Mouse (Mus musculus) thymus, adult 2 months (tissue): Measurements from ENCODE around the gene Guca2a. TPM values are rescaled to one million over a fixed set of nuclear protein-coding genes. Genes with fewer than 3 reads are reported as not detected.

Source experiments
- DNase-seq: peaks from one replicate; pipeline ENCODE4 v3.0.0; 2021
- H3K27ac ChIP-seq: fragments of 200-500 bp; 2 replicates; pipeline ENCODE4 v1.5.1; 2012; ENCODE audit warnings: low read length, control low read depth; ENCODE audit not compliant: control insufficient read depth, insufficient read depth
- H3K27me3 ChIP-seq: fragments of 200-500 bp; 2 replicates; pipeline ENCODE4 v1.6.1; 2012; ENCODE audit warnings: mild to moderate bottlenecking, low read length, moderate library complexity, mixed read lengths; ENCODE audit not compliant: control insufficient read depth, insufficient read depth
- H3K36me3 ChIP-seq: fragments of 200-500 bp; 2 replicates; pipeline ENCODE4 v1.6.1; 2012; ENCODE audit warnings: mild to moderate bottlenecking, low read length, moderate library complexity; ENCODE audit not compliant: control insufficient read depth, insufficient read depth
- H3K4me1 ChIP-seq: fragments of 200-500 bp; replicated peaks from 2 replicates; pipeline ENCODE4 v1.6.1; 2012; ENCODE audit warnings: low read length; ENCODE audit not compliant: control insufficient read depth, insufficient read depth
- H3K4me3 ChIP-seq: fragments of 200-500 bp; 2 replicates; pipeline ENCODE4 v1.5.1; 2012; ENCODE audit warnings: mild to moderate bottlenecking, low read length, control low read depth, moderate library complexity; ENCODE audit not compliant: control insufficient read depth, insufficient read depth
- CTCF ChIP-seq: fragments of 200-500 bp; IDR thresholded peaks from 2 replicates; pipeline ENCODE4 v1.5.1; 2012; ENCODE audit warnings: mild to moderate bottlenecking, control low read depth, low read length, moderate library complexity, borderline replicate concordance; ENCODE audit not compliant: control insufficient read depth, poor library complexity, insufficient read depth; ENCODE audit errors: extremely low read depth
- POLR2A ChIP-seq: fragments of 200-500 bp; IDR thresholded peaks from 2 replicates; pipeline ENCODE4 v1.6.1; 2012; ENCODE audit warnings: mild to moderate bottlenecking, low read length, control low read depth, moderate library complexity; ENCODE audit not compliant: control insufficient read depth, poor library complexity, insufficient read depth; ENCODE audit errors: extremely low read depth
- WGBS: fragments of 180-500 bp; shearing (Covaris S2); methylation state at CpG from one replicate; pipeline ENCODE4 v1.1.7; 2018; 5-methylcytosine and 5-hydroxymethylcytosine counted together
- polyA plus RNA-seq: library from polyadenylated mRNA; depleted of rRNA; stranded (reverse); fragments of >200 nt; gene quantifications from 2 replicates; pipeline ENCODE4 v1.2.3, GENCODE M21; 2012

The Guca2a gene
- polyA plus RNA-seq, 1 experiment, result 0.75 TPM

DNA sequence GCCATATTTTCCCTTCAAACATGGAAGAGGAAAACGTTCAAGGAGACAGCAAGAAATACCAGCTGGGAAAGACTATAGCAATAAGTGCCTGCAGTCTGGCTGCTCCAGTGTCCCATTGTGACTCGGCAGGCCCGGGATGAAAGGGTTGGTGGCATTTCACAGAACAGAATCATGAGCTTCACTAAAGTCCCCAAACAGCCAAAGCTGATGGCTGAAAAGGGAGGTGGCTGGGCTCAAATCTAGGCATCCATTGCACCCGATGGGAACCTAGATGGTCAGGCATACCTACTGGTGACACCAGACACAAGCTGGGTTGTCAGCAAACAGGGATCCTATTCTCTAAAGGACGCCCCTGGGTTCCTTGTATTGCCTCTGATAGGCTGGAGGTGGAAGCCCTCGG lies 442 bp downstream of the Guca2a start:
- Histone ChIP-seq H3K27ac (no peak overlapping the region), H3K4me1 (no peaks in the 10 kb centered on the region), H3K36me3 (no peaks in the 10 kb centered on the region), H3K4me3 (no peak overlapping the region), H3K27me3 (no peaks in the 10 kb centered on the region)
- WGBS, result 92% methylated on average over 6 of the region's 6 CpGs
- TF ChIP-seq CTCF (no peak), POLR2A (no peak)
- no peak for DNase-seq

DNA sequence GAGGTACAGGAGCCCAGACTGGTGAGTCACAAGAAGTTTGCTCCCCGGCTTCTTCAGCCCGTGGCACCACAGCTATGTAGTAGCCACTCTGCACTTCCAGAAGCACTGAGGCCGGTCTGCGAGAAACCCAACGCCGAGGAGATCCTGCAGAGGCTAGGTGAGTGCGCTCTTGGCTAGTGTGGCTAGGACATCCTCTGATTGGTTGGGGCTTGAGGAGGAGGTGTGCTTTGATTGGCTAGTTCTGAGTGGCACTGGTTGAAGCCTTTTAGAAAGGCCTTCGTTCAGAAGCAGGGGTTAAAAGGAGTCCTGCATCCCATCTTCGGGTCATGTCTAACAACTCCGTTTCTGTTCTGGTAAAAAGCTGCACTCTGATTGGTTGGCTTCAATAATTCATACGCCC lies 1.2 kb downstream of the Guca2a start:
- Histone ChIP-seq H3K27ac (no peak overlapping the region), H3K4me1 (no peaks in the 10 kb centered on the region), H3K36me3 (no peaks in the 10 kb centered on the region), H3K4me3 (no peak overlapping the region), H3K27me3 (no peaks in the 10 kb centered on the region)
- no peak for TF ChIP-seq POLR2A
- no peak for TF ChIP-seq CTCF
- DNase-seq, result no peak
- 87% methylated on average over 11 of the region's 11 CpGs for WGBS

DNA sequence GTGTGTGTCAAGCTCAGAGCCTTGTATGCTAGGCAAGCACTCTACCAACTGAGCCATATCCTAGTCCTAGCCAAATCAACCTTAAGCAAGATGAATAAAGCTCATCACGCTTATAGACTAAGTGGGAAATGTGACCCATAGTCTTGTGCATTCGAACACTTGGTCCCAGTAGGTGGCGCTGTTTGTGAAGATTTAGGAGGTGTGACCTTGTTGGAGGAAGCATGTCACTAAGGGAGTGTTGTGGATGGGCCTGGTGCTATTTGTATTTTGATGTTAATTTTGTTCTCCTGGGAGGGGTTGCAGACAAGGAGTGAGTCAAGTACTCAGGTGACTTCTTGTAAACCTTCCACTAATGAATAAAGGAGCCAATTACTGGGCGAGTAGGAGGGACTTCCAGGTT lies 5.2 kb downstream of the Guca2a start:
- Histone ChIP-seq H3K27me3 (no peaks in the 10 kb centered on the region), H3K27ac (no peak overlapping the region), H3K36me3 (no peaks in the 10 kb centered on the region), H3K4me1 (no peaks in the 10 kb centered on the region), H3K4me3 (no peak overlapping the region)
- TF ChIP-seq POLR2A (no peak), CTCF (no peak)
- DNase-seq, result no peak
- WGBS, result 91% methylated on average over 4 of the region's 4 CpGs

DNA sequence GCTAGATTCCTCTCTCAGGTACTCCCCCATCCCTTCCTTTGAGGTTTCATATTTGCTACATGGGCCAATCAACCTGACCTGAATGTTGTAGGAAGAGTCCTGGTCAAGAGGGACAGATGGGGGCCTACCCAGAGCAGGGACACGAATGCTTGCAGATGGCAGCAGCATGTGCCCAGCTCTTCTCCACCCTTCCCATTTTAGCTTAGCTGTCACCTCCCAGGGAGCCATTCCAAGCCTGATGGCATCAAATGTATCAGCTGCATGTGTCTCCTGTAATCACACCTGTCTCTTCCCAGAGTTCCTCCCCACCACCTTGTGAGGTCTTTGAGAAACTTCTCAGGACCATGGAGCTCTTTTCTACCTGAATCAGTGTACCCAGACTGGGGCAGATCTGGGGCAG lies 19.5 kb downstream of the Guca2a start:
- no peak overlapping the region for H3K27ac ChIP-seq
- no peak overlapping the region for H3K4me3 ChIP-seq
- H3K27me3 ChIP-seq, result no peaks in the 10 kb centered on the region
- no peaks in the 10 kb centered on the region for H3K36me3 ChIP-seq
- DNase-seq, result no peak
- WGBS, result 95% methylated on average over 1 of the region's 1 CpGs
- H3K4me1 ChIP-seq, result no peaks in the 10 kb centered on the region
- TF ChIP-seq POLR2A, result no peak
- no peak for TF ChIP-seq CTCF

DNA sequence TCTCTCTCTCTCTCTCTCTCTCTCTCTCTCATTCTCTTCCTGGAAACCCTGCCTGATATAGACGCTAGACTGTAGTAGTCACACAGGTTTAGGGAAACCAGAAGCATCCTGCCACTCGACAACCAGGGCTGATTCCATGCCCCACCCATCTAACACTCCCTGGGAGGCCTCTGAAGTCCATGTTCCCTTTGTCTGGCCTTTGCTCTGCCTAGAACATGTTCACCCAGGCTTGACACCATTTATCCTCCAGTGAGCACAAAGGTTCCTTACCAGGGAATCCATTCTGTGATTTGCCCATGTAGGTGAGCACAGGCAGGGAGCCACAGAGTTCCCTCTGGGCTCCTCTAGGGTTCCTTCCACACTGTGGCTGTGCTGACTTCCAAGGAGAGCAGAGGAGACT lies 20.7 kb downstream of the Guca2a start:
- Histone ChIP-seq H3K4me1 (0 out of 2 replicates have a peak, but pooled peaks cover 2% of the 10 kb centered on the region), H3K27me3 (no peaks in the 10 kb centered on the region), H3K36me3 (no peaks in the 10 kb centered on the region), H3K4me3 (no peak overlapping the region), H3K27ac (no peak overlapping the region)
- TF ChIP-seq CTCF (no peak), POLR2A (no peak)
- 61% methylated on average over 2 of the region's 2 CpGs for WGBS
- no peak for DNase-seq

DNA sequence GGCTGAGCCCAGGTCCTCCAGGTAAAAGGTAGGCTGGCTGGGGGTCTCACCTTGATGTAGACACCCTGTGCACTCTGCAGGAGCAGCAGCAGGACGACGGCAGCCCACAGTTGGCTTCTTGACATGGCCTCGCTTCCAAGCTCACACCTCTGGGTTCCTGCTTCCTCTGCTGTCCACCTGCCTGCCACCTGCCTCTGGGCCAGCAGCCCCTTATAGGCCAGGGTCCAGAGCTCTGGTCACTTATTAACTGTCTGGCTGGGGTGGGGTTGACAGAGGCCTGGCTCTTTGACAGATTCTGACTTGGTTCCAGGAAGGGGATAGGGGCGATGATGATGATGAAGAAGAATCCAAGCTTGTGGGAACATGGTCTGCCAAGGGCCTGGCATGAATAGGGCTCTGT lies 21.2 kb downstream of the Guca2a start, which contains the start of gene Guca2b:
Guca2b (minus strand) TSS at position 224 of the 400 bp plus-strand sequence.
- no peak within 1 kb of the TSS for H3K27ac ChIP-seq
- no peaks in the 10 kb centered on the region for H3K27me3 ChIP-seq
- DNase-seq, result no peak
- TF ChIP-seq CTCF (no peak), POLR2A (no peak)
- H3K4me3 ChIP-seq, result no peak within 1 kb of the TSS
- no peaks in the 10 kb centered on the region for H3K36me3 ChIP-seq
- 0 out of 2 replicates have a peak, but pooled peaks cover 5% of the 10 kb centered on the region for H3K4me1 ChIP-seq
- WGBS, result 94% methylated on average over 4 of the region's 4 CpGs

DNA sequence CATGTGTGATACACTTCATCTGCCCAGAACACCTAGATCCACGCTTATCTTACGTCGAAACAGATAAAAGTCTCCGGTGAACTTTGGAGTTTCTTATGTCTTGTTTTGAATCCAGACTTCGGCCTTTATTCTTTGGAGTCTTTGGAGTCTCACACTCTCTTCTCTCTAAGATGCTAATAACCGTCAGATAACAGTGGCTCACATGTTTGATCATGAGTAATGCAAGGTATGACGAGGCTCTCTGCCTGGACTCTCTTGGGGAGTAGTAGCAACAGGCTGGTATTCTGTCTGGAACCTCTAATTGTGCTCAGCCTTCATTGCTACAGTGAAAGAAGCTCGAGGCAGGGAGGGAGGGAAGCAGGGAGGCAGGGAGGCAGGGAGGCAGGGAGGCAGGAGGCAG lies 22.5 kb downstream of the Guca2a start:
- TF ChIP-seq CTCF, result no peak
- no peak for TF ChIP-seq POLR2A
- 90% methylated on average over 8 of the region's 8 CpGs for WGBS
- Histone ChIP-seq H3K27me3 (no peaks in the 10 kb centered on the region), H3K4me3 (no peak overlapping the region), H3K36me3 (no peaks in the 10 kb centered on the region), H3K4me1 (0 out of 2 replicates have a peak, but pooled peaks cover 5% of the 10 kb centered on the region), H3K27ac (no peak overlapping the region)
- no peak for DNase-seq
